18 mouse cellular contexts compared by ENCODE assay signal in the genomic region with DNA sequence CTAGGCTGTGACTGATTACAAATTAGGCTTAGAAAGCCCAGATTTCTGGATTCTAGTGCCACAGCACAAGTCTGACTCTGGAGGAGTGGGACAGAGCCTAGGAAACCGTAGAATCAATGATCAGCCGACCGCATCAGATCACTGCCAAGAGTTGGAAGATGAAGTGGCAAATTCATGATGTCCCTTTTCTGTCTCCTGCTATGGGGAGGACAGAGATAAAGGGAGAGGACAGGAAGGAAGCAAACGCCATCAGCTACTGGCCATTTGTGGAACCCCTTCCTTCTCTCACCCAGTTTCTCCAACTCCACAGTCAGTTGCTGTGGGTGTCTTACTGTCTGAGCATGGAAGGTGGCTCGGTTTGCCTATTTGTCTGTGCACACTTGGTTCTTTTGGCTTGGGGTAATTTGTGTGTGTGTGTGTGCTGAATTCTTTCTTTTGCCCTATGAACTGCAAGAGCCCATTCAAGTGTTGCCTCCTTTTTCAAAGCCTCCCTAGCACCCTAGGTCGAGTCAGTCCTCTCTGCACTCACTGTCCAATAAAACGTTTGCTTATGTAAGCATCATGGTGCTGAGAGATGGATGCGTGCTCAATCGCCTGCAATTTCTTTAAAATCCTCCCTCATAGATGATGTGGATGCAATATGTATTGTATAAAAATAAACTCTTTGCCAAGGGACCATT.
DNase-seq lines count a peak whose midpoint lies in the region; ATAC-seq and TF ChIP-seq lines count a peak whose summit lies in the region.
"Had no signal": no experiment of that assay in that cellular context is flagged by ENCODE, and none has a peak within 500 bp of the region (broad histone marks: within the 10 kb centered on the region; RNA-seq: fewer than 3 reads in every experiment).

No protein-coding gene starts in this region.

- no peak for TF ChIP-seq CTCF in lung, embryonic 14.5 days (IDR thresholded peaks at IDR 0.05; ENCODE audit: low read depth)

- peak overlapping the region; percentile 31 for H3K27ac ChIP-seq in hindbrain, embryonic 10.5 days
- H3K27ac ChIP-seq in hindbrain, embryonic 16.5 days (ENCODE audit: low read depth, low read length), result no peak overlapping the region
- H3K27ac ChIP-seq in lung, embryonic 14.5 days (ENCODE audit: low read depth), result peak overlapping the region; percentile 83
- H3K27ac ChIP-seq in midbrain, embryonic 11.5 days (ENCODE audit: low read depth, low read length), result no peak overlapping the region
- H3K27ac ChIP-seq in midbrain, embryonic 14.5 days (replicated peaks; ENCODE audit: low read depth, low read length), result no peak overlapping the region
- H3K27ac ChIP-seq: forebrain, embryonic 15.5 days; heart, embryonic 13.5 days; hindbrain, embryonic 14.5 days; intestine, embryonic 15.5 days; layer of hippocampus, adult 2 months; neural tube, embryonic 15.5 days had no signal

- H3K4me3 ChIP-seq in hindbrain, embryonic 10.5 days, result no peak overlapping the region
- no peak overlapping the region for H3K4me3 ChIP-seq in hindbrain, embryonic 16.5 days (ENCODE audit: low read length)
- H3K4me3 ChIP-seq in lung, embryonic 14.5 days (ENCODE audit: low read depth, low read length), result no peak overlapping the region
- no peak overlapping the region for H3K4me3 ChIP-seq in midbrain, embryonic 11.5 days (ENCODE audit: low read depth, low read length)
- H3K4me3 ChIP-seq in midbrain, embryonic 14.5 days (replicated peaks; ENCODE audit: low read depth, low read length), result no peak overlapping the region
- H3K4me3 ChIP-seq: forebrain, embryonic 15.5 days; heart, embryonic 13.5 days; intestine, embryonic 15.5 days; layer of hippocampus, adult 2 months; neural tube, embryonic 15.5 days; stomach, embryonic 15.5 days had no signal

- no peaks in the 10 kb centered on the region for H3K9me3 ChIP-seq in hindbrain, embryonic 10.5 days
- H3K9me3 ChIP-seq in hindbrain, embryonic 16.5 days (ENCODE audit: control insufficient read depth, low read length), result no peaks in the 10 kb centered on the region
- no peaks in the 10 kb centered on the region for H3K9me3 ChIP-seq in lung, embryonic 14.5 days (ENCODE audit: low read depth, low read length)
- no peaks in the 10 kb centered on the region for H3K9me3 ChIP-seq in midbrain, embryonic 11.5 days (ENCODE audit: control insufficient read depth, low read length)
- no peaks in the 10 kb centered on the region for H3K9me3 ChIP-seq in midbrain, embryonic 14.5 days (ENCODE audit: control insufficient read depth, low read length)
- H3K9me3 ChIP-seq: forebrain, embryonic 15.5 days; heart, embryonic 13.5 days; intestine, embryonic 15.5 days; neural tube, embryonic 15.5 days; stomach, embryonic 15.5 days had no signal

- no peaks in the 10 kb centered on the region for H3K36me3 ChIP-seq in hindbrain, embryonic 10.5 days
- no peaks in the 10 kb centered on the region for H3K36me3 ChIP-seq in hindbrain, embryonic 16.5 days (ENCODE audit: control insufficient read depth, insufficient read depth, low read length)
- no peaks in the 10 kb centered on the region for H3K36me3 ChIP-seq in lung, embryonic 14.5 days (ENCODE audit: insufficient read depth)
- H3K36me3 ChIP-seq in midbrain, embryonic 11.5 days (ENCODE audit: control insufficient read depth, insufficient read depth, low read length), result no peaks in the 10 kb centered on the region
- H3K36me3 ChIP-seq in midbrain, embryonic 14.5 days (ENCODE audit: control insufficient read depth, insufficient read depth, low read length), result no peaks in the 10 kb centered on the region
- H3K36me3 ChIP-seq: forebrain, embryonic 15.5 days; heart, embryonic 13.5 days; intestine, embryonic 15.5 days; neural tube, embryonic 15.5 days; stomach, embryonic 15.5 days had no signal

- no peak for DNase-seq in hindbrain, embryonic 10.5 days (ENCODE audit: low spot score)
- peak; percentile 75 for DNase-seq in lung, embryonic 14.5 days
- no peak for DNase-seq in lung, postnatal 25 days (ENCODE audit: low spot score)
- DNase-seq in midbrain, embryonic 11.5 days (ENCODE audit: low spot score, missing footprints), result peak; percentile 88
- no peak for DNase-seq in midbrain, embryonic 14.5 days
- DNase-seq: adrenal gland, adult 2 months; cerebellum, adult 11 months; cerebellum, adult 9-11 months; kidney, adult 9 months; thymus, postnatal 25 days had no signal

- no peak overlapping the region for H3K9ac ChIP-seq in hindbrain, embryonic 16.5 days (ENCODE audit: low read depth, low read length)
- no peak overlapping the region for H3K9ac ChIP-seq in lung, embryonic 14.5 days
- H3K9ac ChIP-seq in midbrain, embryonic 11.5 days (ENCODE audit: low read length), result no peak overlapping the region
- H3K9ac ChIP-seq in midbrain, embryonic 14.5 days (replicated peaks; ENCODE audit: low read length), result no peak overlapping the region
- H3K9ac ChIP-seq: forebrain, embryonic 15.5 days; heart, embryonic 13.5 days; hindbrain, embryonic 14.5 days; intestine, embryonic 15.5 days; neural tube, embryonic 15.5 days; stomach, embryonic 15.5 days had no signal

- H3K27me3 ChIP-seq in hindbrain, embryonic 10.5 days (ENCODE audit: insufficient read depth, poor library complexity, severe bottlenecking), result no peaks in the 10 kb centered on the region
- H3K27me3 ChIP-seq in hindbrain, embryonic 16.5 days (replicated peaks; ENCODE audit: control insufficient read depth, insufficient read depth, low read length), result no peaks in the 10 kb centered on the region
- H3K27me3 ChIP-seq in lung, embryonic 14.5 days (ENCODE audit: insufficient read depth, low read length), result no peaks in the 10 kb centered on the region
- H3K27me3 ChIP-seq in midbrain, embryonic 11.5 days (ENCODE audit: control insufficient read depth, insufficient read depth, low read length), result no peaks in the 10 kb centered on the region
- no peaks in the 10 kb centered on the region for H3K27me3 ChIP-seq in midbrain, embryonic 14.5 days (ENCODE audit: control insufficient read depth, insufficient read depth, low read length)
- H3K27me3 ChIP-seq: forebrain, embryonic 15.5 days; heart, embryonic 13.5 days; intestine, embryonic 15.5 days; neural tube, embryonic 15.5 days; stomach, embryonic 15.5 days had no signal

- no peak for ATAC-seq in hindbrain, embryonic 16.5 days
- peak; percentile 77 for ATAC-seq in lung, embryonic 14.5 days (ENCODE audit: insufficient read depth)
- no peak for ATAC-seq in midbrain, embryonic 11.5 days (ENCODE audit: low FRiP score)
- no peak for ATAC-seq in midbrain, embryonic 14.5 days (ENCODE audit: low FRiP score, low TSS enrichment)
- ATAC-seq: forebrain, embryonic 15.5 days had no signal

- H3K4me1 ChIP-seq in hindbrain, embryonic 10.5 days (replicated peaks), result peaks cover 42% of the 10 kb centered on the region
- peaks cover 3% of the 10 kb centered on the region for H3K4me1 ChIP-seq in hindbrain, embryonic 16.5 days (ENCODE audit: control insufficient read depth, insufficient read depth, low read depth, low read length)
- H3K4me1 ChIP-seq in lung, embryonic 14.5 days (ENCODE audit: insufficient read depth), result 0 out of 2 replicates have a peak, but pooled peaks cover 11% of the 10 kb centered on the region
- H3K4me1 ChIP-seq in midbrain, embryonic 11.5 days (ENCODE audit: control insufficient read depth, insufficient read depth, low read length), result peaks cover 4% of the 10 kb centered on the region
- H3K4me1 ChIP-seq in midbrain, embryonic 14.5 days (ENCODE audit: control insufficient read depth, insufficient read depth, low read length), result peaks cover 3% of the 10 kb centered on the region; the same call in 1 of the 2 replicates
- H3K4me1 ChIP-seq: forebrain, embryonic 15.5 days; intestine, embryonic 15.5 days; stomach, embryonic 15.5 days had no signal

- no peak overlapping the region for H3K4me2 ChIP-seq in hindbrain, embryonic 16.5 days (ENCODE audit: low read length)
- no peak overlapping the region for H3K4me2 ChIP-seq in lung, embryonic 14.5 days
- no peak overlapping the region for H3K4me2 ChIP-seq in midbrain, embryonic 11.5 days
- no peak overlapping the region for H3K4me2 ChIP-seq in midbrain, embryonic 14.5 days (ENCODE audit: low read length)
- H3K4me2 ChIP-seq: forebrain, embryonic 15.5 days; heart, embryonic 13.5 days; hindbrain, embryonic 14.5 days; intestine, embryonic 15.5 days; neural tube, embryonic 15.5 days; stomach, embryonic 15.5 days had no signal

- WGBS in hindbrain, embryonic 10.5 days, result 68% methylated on average over 9 of the region's 9 CpGs
- WGBS in hindbrain, embryonic 16.5 days, result 47% methylated on average over 9 of the region's 9 CpGs
- WGBS in lung, embryonic 14.5 days, result 29% methylated on average over 9 of the region's 9 CpGs
- WGBS in midbrain, embryonic 11.5 days, result 62% methylated on average over 9 of the region's 9 CpGs
- 58% methylated on average over 9 of the region's 9 CpGs for WGBS in midbrain, embryonic 14.5 days

Comparison
In these comparisons a context has a peak if more than half of its experiments do, and no peak if none do; other contexts are left out.
1. DNase-seq: peak in lung, embryonic 14.5 days (single experiment) and midbrain, embryonic 11.5 days (single experiment); none in hindbrain, embryonic 10.5 days (single experiment), lung, postnatal 25 days (single experiment) and midbrain, embryonic 14.5 days (single experiment).
2. H3K27ac ChIP-seq: peak in hindbrain, embryonic 10.5 days (single experiment) and lung, embryonic 14.5 days (single experiment); none in hindbrain, embryonic 16.5 days (single experiment), midbrain, embryonic 11.5 days (single experiment) and midbrain, embryonic 14.5 days (single experiment).